Mouse (Mus musculus) ovary, adult 10 weeks (tissue): ENCODE data around the gene Zfp444. TPM values are rescaled to one million over a fixed set of nuclear protein-coding genes. Genes with fewer than 3 reads are reported as not detected.

ENCODE experiments used
- polyA plus RNA-seq: library from polyadenylated mRNA; stranded (reverse); fragments of 350-450 nt; fragmentation: Illumina TruSeq; extraction: RNeasy Lipid Tissue Mini Kit (QIAGEN cat#74804); gene quantifications from one replicate; pipeline ENCODE4 v1.2.3, GENCODE M21; 2014

Gene Zfp444
- polyA plus RNA-seq, result 7.1 TPM

GRCm38 (mm10) chr7:6172006-6172649, at the start of gene Zfp444:
Zfp444 (plus strand) TSS chr7:6172226.

DNA sequence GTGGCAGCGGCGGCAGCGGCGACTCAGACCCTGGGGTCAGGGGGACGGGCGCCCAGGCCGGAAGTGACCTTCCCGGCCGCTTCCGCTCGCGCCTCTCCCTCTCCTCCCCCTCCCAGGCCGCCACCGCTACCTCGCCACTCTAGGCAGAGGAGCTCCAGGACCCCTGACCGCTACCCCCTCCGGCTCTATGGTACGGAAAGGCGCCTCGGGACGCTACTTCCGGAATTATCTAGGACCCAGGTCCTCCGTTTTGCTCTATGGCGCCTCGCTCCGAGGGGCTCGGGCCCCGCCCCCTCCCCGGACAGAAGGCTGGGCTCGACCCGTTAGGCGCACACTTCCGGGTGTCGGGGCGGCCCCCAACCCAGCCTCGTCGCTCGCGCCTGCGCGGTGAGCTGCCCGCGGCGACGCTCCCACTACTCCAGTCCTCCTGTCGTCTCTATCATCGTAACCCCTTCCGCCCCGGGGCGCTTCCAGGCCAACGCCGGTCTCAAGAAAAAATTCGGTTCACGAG, 16.1 kb upstream of the Zfp444 start, which contains the start of gene Zfp787:
Gene Zfp787 (minus strand): TSS at position 97 of the 511 bp plus-strand sequence.

GRCm38 (mm10) chr7:6196790-6197189, 24.8 kb downstream of the Zfp444 start, which contains the start of gene Galp:
Galp (plus strand) TSS chr7:6197090.

GRCm38 (mm10) chr7:6221978-6222377, 50.0 kb downstream of the Zfp444 start, which contains the start of gene Zscan5b:
Zscan5b (plus strand) TSS chr7:6222278.

Other genes with a start within 250 kb of the Zfp444 start
- not detected for gene Vmn1r65, start 161.2 kb upstream of the Zfp444 start, polyA plus RNA-seq
- 2.6 TPM for gene Nlrp4c, start 127.1 kb upstream of the Zfp444 start, polyA plus RNA-seq
- 7.2 TPM for gene Zfp787, start 16.2 kb upstream of the Zfp444 start, polyA plus RNA-seq
- gene Galp, start 24.9 kb downstream of the Zfp444 start, polyA plus RNA-seq, result not detected
- not detected for gene Zscan5b, start 50.1 kb downstream of the Zfp444 start, polyA plus RNA-seq
- gene Epp13, start 80.5 kb downstream of the Zfp444 start, polyA plus RNA-seq, result 0.54 TPM
- gene Zfp667, start 114.4 kb downstream of the Zfp444 start, polyA plus RNA-seq, result 19.4 TPM
- gene Zfp583, start 159.1 kb downstream of the Zfp444 start, polyA plus RNA-seq, result 18.5 TPM
- 1.7 TPM for gene Gm3854, start 171.5 kb downstream of the Zfp444 start, polyA plus RNA-seq
- 7.6 TPM for gene Zfp78, start 191.1 kb downstream of the Zfp444 start, polyA plus RNA-seq
- 10.3 TPM for gene Zfp28, start 211.1 kb downstream of the Zfp444 start, polyA plus RNA-seq
- gene Smim17, start 226.5 kb downstream of the Zfp444 start, polyA plus RNA-seq, result not detected
- gene Gm20715, start 238.1 kb downstream of the Zfp444 start, polyA plus RNA-seq, result not detected